Mouse (Mus musculus) heart, embryonic 14.5 days (tissue): Measurements from ENCODE around the gene Tmem127. TPM values are rescaled to one million over a fixed set of nuclear protein-coding genes. Genes with fewer than 3 reads are reported as not detected.

Experiments used
- ATAC-seq: fragments of 200-750 bp; cut with Nextera tagmentation; 2 replicates; pipeline ENCODE4 v1.8.0; 2017; ENCODE audit warnings: low read depth, moderate TSS enrichment; ENCODE audit not compliant: insufficient number of reproducible peaks, insufficient read depth, low FRiP score
- H3K27ac ChIP-seq, 2 experiments: fragments of 200-500 bp in 1 of 2; fragments of 300-500 bp in 1 of 2; sonication (generic) in 1 of 2; replicated peaks in 1 of 2; 2 replicates each; pipeline ENCODE4 v1.5.1; 2012 to 2014; ENCODE audit warnings: low read depth in 2 of 2, low read length in 2 of 2, control low read depth in 1 of 2, mild to moderate bottlenecking in 1 of 2, mixed read lengths in 1 of 2; ENCODE audit not compliant: control insufficient read depth in 1 of 2, insufficient read depth in 1 of 2
- H3K27me3 ChIP-seq: fragments of 300-500 bp; sonication (generic); 2 replicates; pipeline ENCODE4 v1.6.1; 2014; ENCODE audit warnings: mild to moderate bottlenecking, low read length, control low read depth; ENCODE audit not compliant: control insufficient read depth, insufficient read depth
- H3K36me3 ChIP-seq: fragments of 300-500 bp; sonication (generic); 2 replicates; pipeline ENCODE4 v1.6.1; 2014; ENCODE audit warnings: mild to moderate bottlenecking, control low read depth, low read length, mixed read lengths; ENCODE audit not compliant: control insufficient read depth, insufficient read depth
- H3K4me1 ChIP-seq, 2 experiments: fragments of 200-500 bp in 1 of 2; fragments of 300-500 bp in 1 of 2; sonication (generic) in 1 of 2; 2 replicates each; pipeline ENCODE4 v1.6.1; 2012 to 2014; ENCODE audit warnings: low read length in 2 of 2, control low read depth in 1 of 2, mixed read lengths in 1 of 2; ENCODE audit not compliant: control insufficient read depth in 2 of 2, insufficient read depth in 2 of 2
- H3K4me2 ChIP-seq: fragments of 300-500 bp; sonication (generic); 2 replicates; pipeline ENCODE4 v1.6.1; 2014; ENCODE audit warnings: mild to moderate bottlenecking, low read length
- H3K4me3 ChIP-seq, 2 experiments: fragments of 200-500 bp in 1 of 2; fragments of 300-500 bp in 1 of 2; sonication (generic) in 1 of 2; 2 replicates each; pipeline ENCODE4 v1.5.1; 2012 to 2014; ENCODE audit warnings: low read length in 2 of 2, mild to moderate bottlenecking in 2 of 2, control low read depth in 1 of 2, low read depth in 1 of 2, moderate library complexity in 1 of 2; ENCODE audit not compliant: control insufficient read depth in 1 of 2, insufficient read depth in 1 of 2
- H3K9ac ChIP-seq: fragments of 300-500 bp; sonication (generic); 2 replicates; pipeline ENCODE4 v1.6.1; 2014; ENCODE audit warnings: mild to moderate bottlenecking, low read length
- H3K9me3 ChIP-seq: fragments of 300-500 bp; sonication (generic); 2 replicates; pipeline ENCODE4 v1.6.1; 2016; ENCODE audit warnings: low read length, control low read depth; ENCODE audit not compliant: control insufficient read depth
- WGBS: fragments of 180-500 bp; shearing (Covaris S2); extraction: QIAGEN DNeasy Blood & Tissue Kit; methylation state at CpG from one replicate; pipeline ENCODE4 v1.1.7; 2014; 5-methylcytosine and 5-hydroxymethylcytosine counted together
- polyA plus RNA-seq: library from polyadenylated mRNA; unstranded; fragments of >200 nt; fragmentation: Nextera tagmentation; extraction: Ambion mirVana; gene quantifications from 2 replicates; pipeline ENCODE4 v1.2.1, GENCODE M21; 2014

Tmem127 gene
- polyA plus RNA-seq, 1 experiment from 2014 or later, result 17.7 TPM

DNA sequence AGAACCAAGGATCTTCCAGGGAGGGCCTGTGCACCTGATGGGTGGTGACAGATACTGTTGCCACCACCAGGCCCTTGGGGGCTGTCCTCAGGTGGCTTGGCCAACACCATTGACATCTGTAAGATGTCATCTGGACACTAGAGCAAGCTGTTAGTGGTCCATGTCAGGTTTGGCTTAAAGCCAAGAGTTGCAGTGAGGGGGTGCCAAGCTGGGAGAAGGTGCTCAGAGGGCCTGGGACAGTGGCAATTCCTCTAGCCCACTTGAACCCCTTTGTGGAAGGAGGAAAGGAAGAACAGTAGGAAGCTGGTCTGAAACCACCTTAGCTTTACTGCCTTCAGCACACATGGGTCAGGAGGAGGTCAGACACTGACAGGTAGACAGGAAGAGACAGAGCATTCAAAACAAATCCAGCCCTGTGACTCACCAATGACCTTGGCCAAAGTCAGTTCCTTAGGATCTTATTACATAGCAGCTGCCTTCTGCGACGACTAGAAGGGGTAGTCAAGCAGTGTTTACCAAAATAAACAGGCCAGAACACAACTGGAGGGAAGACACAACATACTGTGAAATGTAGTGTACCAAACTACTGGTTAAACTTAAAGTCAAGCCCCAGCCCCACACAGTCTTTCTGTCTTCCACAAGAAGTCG is 4.3 kb downstream of the Tmem127 start:
- no peaks in the 10 kb centered on the region for H3K9me3 ChIP-seq
- no peak overlapping the region for H3K4me3 ChIP-seq
- H3K4me1 ChIP-seq, result peaks cover 12 to 36% of the 10 kb centered on the region in 2 experiments
- ATAC-seq, result no peak
- 0 out of 2 replicates have a peak overlapping the region, but pooled peaks have one; percentile 17 for H3K9ac ChIP-seq
- WGBS, result 31% methylated on average over 3 of the region's 3 CpGs
- no peaks in the 10 kb centered on the region for H3K27me3 ChIP-seq
- peak overlapping the region; percentile 45 to 61 for H3K27ac ChIP-seq
- H3K4me2 ChIP-seq, result no peak overlapping the region
- peaks cover 24% of the 10 kb centered on the region for H3K36me3 ChIP-seq

GRCm38 (mm10) chr2:127252787-127253186 is 5.1 kb downstream of the Tmem127 start:
- peaks cover 31% of the 10 kb centered on the region for H3K36me3 ChIP-seq
- peak overlapping the region; percentile 45 to 61 for H3K27ac ChIP-seq
- H3K9ac ChIP-seq, result no peak overlapping the region
- ATAC-seq, result no peak
- no peak overlapping the region for H3K4me3 ChIP-seq
- 80% methylated on average over 5 of the region's 5 CpGs for WGBS
- H3K4me1 ChIP-seq, result peaks cover 12 to 36% of the 10 kb centered on the region in 2 experiments
- H3K9me3 ChIP-seq, result no peaks in the 10 kb centered on the region
- no peaks in the 10 kb centered on the region for H3K27me3 ChIP-seq
- H3K4me2 ChIP-seq, result no peak overlapping the region

- Histone ChIP-seq H3K36me3 (peaks cover 46% of the 10 kb centered on the region), H3K4me2 (no peak overlapping the region), H3K27me3 (no peaks in the 10 kb centered on the region), H3K9me3 (no peaks in the 10 kb centered on the region), H3K4me1 (peaks cover 12 to 27% of the 10 kb centered on the region in 2 experiments), H3K27ac (no peak overlapping the region), H3K4me3 (no peak overlapping the region), H3K9ac (no peak overlapping the region)
- no peak for ATAC-seq
- 84% methylated on average over 3 of the region's 3 CpGs for WGBS
These were observed 7.0 kb downstream of the Tmem127 start for GRCm38 (mm10) chr2:127254604-127255134.

DNA sequence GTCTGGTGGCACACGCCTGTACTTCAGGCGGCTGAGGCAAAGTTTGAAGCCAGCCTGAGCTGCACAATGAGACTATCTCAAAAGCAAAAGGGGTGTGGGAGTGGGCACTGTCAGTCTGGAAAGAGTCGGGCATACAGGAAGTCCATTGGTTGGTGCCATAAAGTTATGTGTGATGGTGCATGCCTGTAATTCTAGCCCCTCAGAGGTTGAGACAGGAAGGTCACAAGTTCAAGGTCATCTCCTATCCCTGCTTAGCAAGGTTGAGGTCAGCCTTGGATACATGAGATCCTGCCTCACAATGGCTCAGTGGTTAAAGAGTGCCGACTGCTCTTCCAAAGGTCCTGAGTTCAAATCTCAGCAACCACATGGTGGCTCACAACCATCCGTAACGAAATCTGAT is 7.6 kb downstream of the Tmem127 start:
- no peaks in the 10 kb centered on the region for H3K9me3 ChIP-seq
- H3K4me2 ChIP-seq, result no peak overlapping the region
- no peak for ATAC-seq
- no peak overlapping the region for H3K4me3 ChIP-seq
- peaks cover 44% of the 10 kb centered on the region for H3K36me3 ChIP-seq
- 81% methylated on average over 6 of the region's 6 CpGs for WGBS
- no peak overlapping the region for H3K27ac ChIP-seq
- peaks cover 10 to 23% of the 10 kb centered on the region in 2 experiments for H3K4me1 ChIP-seq
- no peak overlapping the region for H3K9ac ChIP-seq
- H3K27me3 ChIP-seq, result no peaks in the 10 kb centered on the region

- Histone ChIP-seq H3K27ac (no peak overlapping the region), H3K9ac (no peak overlapping the region), H3K9me3 (no peaks in the 10 kb centered on the region), H3K36me3 (peaks cover 43% of the 10 kb centered on the region), H3K27me3 (no peaks in the 10 kb centered on the region), H3K4me2 (no peak overlapping the region), H3K4me3 (no peak overlapping the region), H3K4me1 (no peaks in the 10 kb centered on the region)
- no peak for ATAC-seq
- 86% methylated on average over 5 of the region's 5 CpGs for WGBS
These were observed 11.6 kb downstream of the Tmem127 start for GRCm38 (mm10) chr2:127259340-127259739.

GRCm38 (mm10) chr2:127262480-127262879 is 14.8 kb downstream of the Tmem127 start:
- ATAC-seq, result no peak
- no peak overlapping the region for H3K4me2 ChIP-seq
- no peak overlapping the region for H3K27ac ChIP-seq
- no peaks in the 10 kb centered on the region for H3K27me3 ChIP-seq
- no peak overlapping the region for H3K4me3 ChIP-seq
- no peaks in the 10 kb centered on the region for H3K9me3 ChIP-seq
- H3K36me3 ChIP-seq, result peaks cover 25% of the 10 kb centered on the region
- no peak overlapping the region for H3K9ac ChIP-seq
- H3K4me1 ChIP-seq, result no peaks in the 10 kb centered on the region

DNA sequence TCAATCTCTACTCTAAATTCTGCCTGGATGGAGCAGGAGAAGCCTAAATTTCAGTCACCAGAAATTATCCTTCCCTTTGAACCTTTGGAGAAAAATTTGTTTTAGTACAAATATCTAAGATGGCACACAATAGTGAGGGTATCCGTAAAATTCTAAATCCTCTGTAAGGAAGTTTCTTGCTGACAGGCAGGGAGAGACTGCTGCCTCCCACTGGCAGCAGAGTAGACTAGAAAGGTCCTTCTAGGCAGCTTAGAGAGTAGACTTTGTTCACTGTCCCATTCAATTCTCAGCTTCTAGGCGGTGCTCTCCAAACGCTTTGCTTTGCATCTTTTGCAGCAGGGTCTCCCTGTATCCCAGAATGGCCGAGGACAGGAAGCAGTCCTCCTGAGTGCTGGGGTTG is 20.1 kb downstream of the Tmem127 start:
- Histone ChIP-seq H3K9me3 (no peaks in the 10 kb centered on the region), H3K27me3 (no peaks in the 10 kb centered on the region), H3K4me3 (no peak overlapping the region), H3K9ac (no peak overlapping the region), H3K27ac (no peak overlapping the region), H3K4me1 (no peaks in the 10 kb centered on the region; a peak in 1 of 4 replicates), H3K4me2 (no peak overlapping the region), H3K36me3 (peaks cover 5% of the 10 kb centered on the region; the same call in 1 of the 2 replicates)
- WGBS, result 40% methylated on average over 4 of the region's 4 CpGs
- ATAC-seq, result no peak
